Mouse (Mus musculus): Measurements from ENCODE around the gene Whrn. TPM values are rescaled to one million over a fixed set of nuclear protein-coding genes. Genes with fewer than 3 reads are reported as not detected.

Whrn gene
- polyA plus RNA-seq, 1 experiment = 28.9 TPM

GRCm38 (mm10) chr4:63405051-63405450, 90.7 kb downstream of the Whrn start:
- H3ac ChIP-seq (ENCODE audit: control insufficient read depth, insufficient read length, low read depth) = no peak overlapping the region
- no peaks in the 10 kb centered on the region for H3K27me3 ChIP-seq (ENCODE audit: control insufficient read depth, insufficient read depth, insufficient read length)
- TF ChIP-seq FOSL1 (IDR thresholded peaks at IDR 0.05; ENCODE audit: insufficient read depth, low read length, poor library complexity, severe bottlenecking) (no peak), USF1 (IDR thresholded peaks at IDR 0.05; ENCODE audit: low read depth) (no peak), CTCF (IDR thresholded peaks at IDR 0.05; ENCODE audit: control insufficient read depth, insufficient read depth, insufficient read length) (no peak), MAX (IDR thresholded peaks at IDR 0.05) (no peak), MYOD1 (IDR thresholded peaks at IDR 0.05; ENCODE audit: control insufficient read depth, insufficient read length, low read depth) (no peak), MYOG (IDR thresholded peaks at IDR 0.05; ENCODE audit: control insufficient read depth, extremely low read depth, insufficient read length) (no peak), CEBPB (IDR thresholded peaks at IDR 0.05; ENCODE audit: low read depth) (no peak)

GRCm38 (mm10) chr4:63404205-63404604, 91.6 kb downstream of the Whrn start:
- Histone ChIP-seq H3K79me3 (ENCODE audit: low read depth) (no peaks in the 10 kb centered on the region), H3K79me2 (ENCODE audit: control insufficient read depth, insufficient read depth) (no peaks in the 10 kb centered on the region), H3ac (ENCODE audit: control insufficient read depth, insufficient read length, low read depth) (no peak overlapping the region), H3K27me3 (ENCODE audit: control insufficient read depth, insufficient read depth, insufficient read length) (no peaks in the 10 kb centered on the region), H3K36me3 (ENCODE audit: control insufficient read depth, insufficient read depth) (no peaks in the 10 kb centered on the region), H3K4me3 (ENCODE audit: insufficient read depth, poor library complexity, severe bottlenecking) (no peak overlapping the region)
- TF ChIP-seq FOSL1 (IDR thresholded peaks at IDR 0.05; ENCODE audit: insufficient read depth, low read length, poor library complexity, severe bottlenecking) (no peak), CTCF (IDR thresholded peaks at IDR 0.05; ENCODE audit: control insufficient read depth, insufficient read depth, insufficient read length) (no peak), MAX (IDR thresholded peaks at IDR 0.05) (no peak), MYOG (IDR thresholded peaks at IDR 0.05; ENCODE audit: control insufficient read depth, extremely low read depth, insufficient read length) (no peak), MYOD1 (IDR thresholded peaks at IDR 0.05; ENCODE audit: control insufficient read depth, insufficient read length, low read depth) (no peak)

More at GRCm38 (mm10) chr4:63405051-63405450, 90.7 kb downstream of the Whrn start:
- Histone ChIP-seq H3K36me3 (ENCODE audit: control insufficient read depth, insufficient read depth) (no peaks in the 10 kb centered on the region), H3K4me3 (ENCODE audit: insufficient read depth, poor library complexity, severe bottlenecking) (no peak overlapping the region), H3K79me3 (ENCODE audit: low read depth) (no peaks in the 10 kb centered on the region), H3K79me2 (ENCODE audit: control insufficient read depth, insufficient read depth) (no peaks in the 10 kb centered on the region)

GRCm38 (mm10) chr4:63403040-63403959, 92.5 kb downstream of the Whrn start, which contains the start of gene Akna:
Gene Akna, minus strand, starts transcription at chr4:63403354.
- Histone ChIP-seq H3K27me3 (ENCODE audit: control insufficient read depth, insufficient read depth, insufficient read length) (no peaks in the 10 kb centered on the region), H3K36me3 (ENCODE audit: control insufficient read depth, insufficient read depth) (no peaks in the 10 kb centered on the region), H3K79me3 (ENCODE audit: low read depth) (no peaks in the 10 kb centered on the region), H3K4me3 (ENCODE audit: insufficient read depth, poor library complexity, severe bottlenecking) (peak within 1 kb of the TSS; percentile 6), H3K79me2 (ENCODE audit: control insufficient read depth, insufficient read depth) (no peaks in the 10 kb centered on the region), H3ac (ENCODE audit: control insufficient read depth, insufficient read length, low read depth) (peak within 1 kb of the TSS; percentile 45)
- peak; percentile 44 for TF ChIP-seq MYOD1 (IDR thresholded peaks at IDR 0.05; ENCODE audit: control insufficient read depth, insufficient read length, low read depth)
- TF ChIP-seq CEBPB (IDR thresholded peaks at IDR 0.05; ENCODE audit: low read depth) = no peak

DNA sequence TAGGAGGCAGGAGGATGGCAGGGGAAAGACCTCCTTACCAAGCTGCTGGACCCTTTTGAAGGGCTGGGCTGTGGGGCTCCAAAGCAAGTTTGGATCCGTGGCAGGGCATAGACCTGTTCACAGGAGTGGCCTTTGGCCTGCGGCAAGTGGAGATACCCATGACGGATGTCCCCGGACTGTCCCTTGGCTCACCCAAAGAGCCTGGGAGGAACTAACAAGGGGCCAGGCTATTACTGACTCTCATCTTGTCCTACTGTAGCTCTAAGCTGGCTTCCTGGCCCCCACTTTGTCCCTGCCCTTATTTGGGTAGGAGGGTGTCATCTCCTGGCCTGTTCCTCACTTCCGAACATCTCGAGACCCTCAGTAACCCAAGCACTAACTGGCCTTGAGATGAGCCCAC, 93.2 kb downstream of the Whrn start:
- Histone ChIP-seq H3ac (ENCODE audit: control insufficient read depth, insufficient read length, low read depth) (no peak overlapping the region), H3K79me2 (ENCODE audit: control insufficient read depth, insufficient read depth) (no peaks in the 10 kb centered on the region), H3K79me3 (ENCODE audit: low read depth) (no peaks in the 10 kb centered on the region), H3K4me3 (ENCODE audit: insufficient read depth, poor library complexity, severe bottlenecking) (no peak overlapping the region), H3K27me3 (ENCODE audit: control insufficient read depth, insufficient read depth, insufficient read length) (no peaks in the 10 kb centered on the region), H3K36me3 (ENCODE audit: control insufficient read depth, insufficient read depth) (no peaks in the 10 kb centered on the region)
- no peak for TF ChIP-seq MAX (IDR thresholded peaks at IDR 0.05)
- TF ChIP-seq MYOG (IDR thresholded peaks at IDR 0.05; ENCODE audit: control insufficient read depth, extremely low read depth, insufficient read length) = no peak
- no peak for TF ChIP-seq FOSL1 (IDR thresholded peaks at IDR 0.05; ENCODE audit: insufficient read depth, low read length, poor library complexity, severe bottlenecking)
- TF ChIP-seq USF1 (IDR thresholded peaks at IDR 0.05; ENCODE audit: low read depth) = no peak
- no peak for TF ChIP-seq CEBPB (IDR thresholded peaks at IDR 0.05; ENCODE audit: low read depth)
- TF ChIP-seq MYOD1 (IDR thresholded peaks at IDR 0.05; ENCODE audit: control insufficient read depth, insufficient read length, low read depth) = no peak
- TF ChIP-seq CTCF (IDR thresholded peaks at IDR 0.05; ENCODE audit: control insufficient read depth, insufficient read depth, insufficient read length) = no peak

- Histone ChIP-seq H3K4me3 (ENCODE audit: insufficient read depth, poor library complexity, severe bottlenecking) (no peak overlapping the region), H3K79me2 (ENCODE audit: control insufficient read depth, insufficient read depth) (no peaks in the 10 kb centered on the region), H3K27me3 (ENCODE audit: control insufficient read depth, insufficient read depth, insufficient read length) (no peaks in the 10 kb centered on the region), H3ac (ENCODE audit: control insufficient read depth, insufficient read length, low read depth) (no peak overlapping the region), H3K79me3 (ENCODE audit: low read depth) (no peaks in the 10 kb centered on the region), H3K36me3 (ENCODE audit: control insufficient read depth, insufficient read depth) (no peaks in the 10 kb centered on the region)
- no peak for TF ChIP-seq USF1 (IDR thresholded peaks at IDR 0.05; ENCODE audit: low read depth)
- TF ChIP-seq MYOD1 (IDR thresholded peaks at IDR 0.05; ENCODE audit: control insufficient read depth, insufficient read length, low read depth) = no peak
- no peak for TF ChIP-seq MAX (IDR thresholded peaks at IDR 0.05)
- TF ChIP-seq MYOG (IDR thresholded peaks at IDR 0.05; ENCODE audit: control insufficient read depth, extremely low read depth, insufficient read length) = no peak
- no peak for TF ChIP-seq FOSL1 (IDR thresholded peaks at IDR 0.05; ENCODE audit: insufficient read depth, low read length, poor library complexity, severe bottlenecking)
- TF ChIP-seq CTCF (IDR thresholded peaks at IDR 0.05; ENCODE audit: control insufficient read depth, insufficient read depth, insufficient read length) = no peak
- no peak for TF ChIP-seq CEBPB (IDR thresholded peaks at IDR 0.05; ENCODE audit: low read depth)
Measured at GRCm38 (mm10) chr4:63402056-63402455, 93.7 kb downstream of the Whrn start.
